Mouse (Mus musculus) heart, postnatal 14 days (tissue): ENCODE measurements at regions not wholly inside any gene's neighbourhood (a gene's known extent, or its start where the extent isn't known, plus 50 kb on each side); places are given as distances from the start of the nearest gene placed in this dataset.

Source experiments
- DNase-seq, 2 experiments: peaks; one replicate each; pipeline ENCODE4 v3.0.0; 2021 to 2022
- intact Hi-C: fragments of 180-260 bp; cut with DNase I; formaldehyde crosslinking; loops from one replicate; pipeline ENCODE4 v1.15.1; 2025

GRCm38 (mm10) chr14:61968957-61969535, 323.3 kb upstream of the Rnaseh2b start:
- intact Hi-C loops: no loop called here
- DNase-seq: no peak

GRCm38 (mm10) chr14:61970591-61970990, 321.8 kb upstream of the Rnaseh2b start:
- intact Hi-C loops: no loop called here

GRCm38 (mm10) chr14:61971100-61972088, 321.0 kb upstream of the Rnaseh2b start:
- intact Hi-C loops: no loop called here
- DNase-seq: peak in 1 of 2 experiments; percentile 12

More at GRCm38 (mm10) chr14:61970591-61970990, 321.8 kb upstream of the Rnaseh2b start:
- no peak for DNase-seq

GRCm38 (mm10) chr14:61975301-61975732, 317.1 kb upstream of the Rnaseh2b start:
- no peak for DNase-seq
- intact Hi-C loops: no loop called here

GRCm38 (mm10) chr14:61980581-61980980, 311.8 kb upstream of the Rnaseh2b start:
- no peak for DNase-seq
- intact Hi-C loops: no loop called here

GRCm38 (mm10) chr14:61985575-61985974, 306.8 kb upstream of the Rnaseh2b start:
- intact Hi-C loops: no loop called here
- DNase-seq: no peak

- no peak for DNase-seq
- intact Hi-C loops: no loop called here
These were observed 306.2 kb upstream of the Rnaseh2b start for GRCm38 (mm10) chr14:61986203-61986602.

GRCm38 (mm10) chr14:61995253-61995652, 297.1 kb upstream of the Rnaseh2b start:
- no peak for DNase-seq
- intact Hi-C loops: no loop called here

- intact Hi-C loops: no loop called here
- no peak for DNase-seq
These were observed 294.7 kb upstream of the Rnaseh2b start for GRCm38 (mm10) chr14:61997736-61998135.

- no peak for DNase-seq
These were observed 294.1 kb upstream of the Rnaseh2b start for GRCm38 (mm10) chr14:61998259-61998658.

GRCm38 (mm10) chr14:62001481-62001949, 290.9 kb upstream of the Rnaseh2b start:
- intact Hi-C loops: no loop called here
- DNase-seq: peak in 1 of 2 experiments; percentile 13

More at GRCm38 (mm10) chr14:61998259-61998658, 294.1 kb upstream of the Rnaseh2b start:
- intact Hi-C loops: no loop called here

- DNase-seq: no peak
These were observed 290.3 kb upstream of the Rnaseh2b start for GRCm38 (mm10) chr14:62002131-62002530.

GRCm38 (mm10) chr14:62003013-62003781, 289.2 kb upstream of the Rnaseh2b start:
- intact Hi-C loops: no loop called here
- peak; percentile 25 to 36 for DNase-seq

More at GRCm38 (mm10) chr14:62002131-62002530, 290.3 kb upstream of the Rnaseh2b start:
- intact Hi-C loops: no loop called here

GRCm38 (mm10) chr14:62003797-62004196, 288.6 kb upstream of the Rnaseh2b start:
- no peak for DNase-seq
- intact Hi-C loops: no loop called here

GRCm38 (mm10) chr14:62008707-62009106, 283.7 kb upstream of the Rnaseh2b start:
- DNase-seq: no peak
- intact Hi-C loops: no loop called here

- DNase-seq: no peak
- intact Hi-C loops: no loop called here
These were observed 273.6 kb upstream of the Rnaseh2b start for GRCm38 (mm10) chr14:62018804-62019203.

- intact Hi-C loops: no loop called here
- no peak for DNase-seq
These were observed 271.4 kb upstream of the Rnaseh2b start for GRCm38 (mm10) chr14:62020996-62021395.

- DNase-seq: no peak
- intact Hi-C loops: no loop called here
These were observed 270.2 kb upstream of the Rnaseh2b start for GRCm38 (mm10) chr14:62022193-62022592.

- no peak for DNase-seq
- intact Hi-C loops: no loop called here
These were observed 269.4 kb upstream of the Rnaseh2b start for GRCm38 (mm10) chr14:62023022-62023421.

- intact Hi-C loops: no loop called here
- peak in 1 of 2 experiments; percentile 12 for DNase-seq
These were observed 264.6 kb upstream of the Rnaseh2b start for GRCm38 (mm10) chr14:62027751-62028279.
